Mouse (Mus musculus): ENCODE data around the gene Entpd6. TPM values are rescaled to one million over a fixed set of nuclear protein-coding genes. Genes with fewer than 3 reads are reported as not detected.

Gene Entpd6
- polyA plus RNA-seq, 1 experiment, result 34.6 TPM

DNA sequence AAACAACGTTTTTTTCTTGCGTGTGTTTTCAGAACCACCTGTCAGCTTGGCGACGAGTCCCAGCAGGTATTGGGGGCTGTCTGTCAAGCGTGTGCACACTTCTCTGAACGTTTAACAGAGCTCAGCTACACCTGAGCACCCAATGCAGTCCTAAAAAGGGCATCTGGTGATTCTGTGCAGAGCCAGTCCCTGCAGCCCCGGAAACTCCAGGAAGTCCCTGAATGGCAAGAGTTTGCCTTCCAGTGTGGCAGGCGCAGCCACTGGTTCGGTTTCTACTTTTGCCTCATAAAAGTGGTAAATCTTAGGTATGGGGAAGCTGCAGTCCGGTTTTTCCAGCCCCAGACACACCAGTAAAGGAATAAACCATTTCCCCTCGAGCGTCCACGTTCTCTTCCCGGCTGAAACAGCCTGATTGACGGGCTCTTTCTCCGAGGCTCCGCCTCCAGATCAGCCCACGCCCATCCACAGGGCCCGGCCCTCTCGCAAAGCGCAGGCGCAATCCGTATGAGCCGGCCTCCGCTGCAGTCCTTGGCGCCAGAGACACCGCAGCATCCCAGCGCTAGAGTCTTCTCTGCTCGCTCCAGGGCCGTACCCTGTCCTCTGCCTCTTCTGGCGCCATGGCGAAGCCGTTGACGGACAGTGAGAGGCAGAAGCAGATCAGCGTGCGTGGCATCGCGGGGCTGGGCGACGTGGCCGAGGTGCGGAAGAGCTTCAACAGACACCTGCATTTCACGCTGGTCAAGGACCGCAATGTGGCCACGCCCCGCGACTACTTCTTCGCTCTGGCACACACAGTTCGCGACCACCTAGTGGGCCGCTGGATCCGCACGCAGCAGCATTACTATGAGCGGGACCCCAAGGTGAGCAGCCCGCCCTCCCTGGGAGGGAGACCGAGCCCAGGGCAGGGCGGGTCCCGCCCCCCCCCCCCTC is 37.7 kb downstream of the Entpd6 start, which contains the start of gene Pygb:
Gene Pygb, plus strand, starts transcription at position 485 of the 930 bp plus-strand sequence.
- WGBS, result under 1% methylated on average over 58 of the region's 58 CpGs
- DNase-seq (ENCODE audit: low read depth, low spot score), result peak; percentile 73

- WGBS, result under 1% methylated on average over 23 of the region's 23 CpGs
These were observed 38.5 kb downstream of the Entpd6 start for GRCm38 (mm10) chr2:150787234-150787771.

DNA sequence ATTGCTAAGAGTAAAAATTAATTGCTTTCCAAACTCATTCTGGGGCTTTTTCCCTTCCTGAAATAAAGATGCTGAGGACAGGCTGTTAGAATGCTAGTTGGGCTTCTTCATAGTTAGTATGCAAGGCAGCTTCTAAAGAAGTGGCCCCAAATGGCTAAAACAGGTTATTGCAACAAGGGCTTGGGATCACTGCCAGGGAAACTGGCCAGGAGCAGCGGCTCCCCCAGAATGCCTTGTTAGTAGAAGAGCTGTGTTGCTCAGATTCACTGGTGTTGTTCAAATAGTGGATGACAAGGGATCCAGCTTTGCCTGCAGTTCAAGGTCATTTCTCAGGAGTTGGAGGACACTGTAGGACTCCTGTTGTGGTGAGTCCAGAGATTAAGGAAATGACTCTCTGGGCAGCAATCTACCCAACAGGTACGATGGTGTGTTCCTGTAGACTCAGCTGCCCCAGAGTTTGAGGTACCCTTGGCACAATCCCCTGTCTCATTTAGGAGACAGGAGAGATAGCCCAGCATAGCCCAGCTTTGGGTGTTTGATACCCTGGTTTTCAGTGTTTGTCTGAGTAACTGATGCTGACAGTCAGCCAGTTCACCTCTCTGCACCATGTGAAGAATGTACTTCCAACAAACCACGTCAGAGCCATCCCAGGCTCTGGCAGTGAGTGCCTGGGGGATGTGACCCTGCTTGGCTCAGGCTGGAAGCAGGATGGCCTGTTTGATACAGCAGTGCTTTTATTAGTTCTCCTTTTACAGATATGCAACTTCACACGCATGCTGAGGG is 40.1 kb downstream of the Entpd6 start:
- no peak for DNase-seq (ENCODE audit: low read depth, low spot score)

More at GRCm38 (mm10) chr2:150787234-150787771, 38.5 kb downstream of the Entpd6 start:
- no peak for DNase-seq (ENCODE audit: low read depth, low spot score)

GRCm38 (mm10) chr2:150793320-150793719 is 44.5 kb downstream of the Entpd6 start:
- WGBS, result 62% methylated on average over 4 of the region's 4 CpGs
- DNase-seq (ENCODE audit: low read depth, low spot score), result no peak

More for the DNA sequence above, 40.1 kb downstream of the Entpd6 start:
- 32% methylated on average over 4 of the region's 4 CpGs for WGBS

GRCm38 (mm10) chr2:150798084-150798483 is 49.2 kb downstream of the Entpd6 start:
- WGBS, result 35% methylated on average over 7 of the region's 7 CpGs
- DNase-seq (ENCODE audit: low read depth, low spot score), result no peak

GRCm38 (mm10) chr2:150800616-150801015 is 51.8 kb downstream of the Entpd6 start:
- no peak for DNase-seq (ENCODE audit: low read depth, low spot score)
- WGBS, result 45% methylated on average over 5 of the region's 5 CpGs

DNA sequence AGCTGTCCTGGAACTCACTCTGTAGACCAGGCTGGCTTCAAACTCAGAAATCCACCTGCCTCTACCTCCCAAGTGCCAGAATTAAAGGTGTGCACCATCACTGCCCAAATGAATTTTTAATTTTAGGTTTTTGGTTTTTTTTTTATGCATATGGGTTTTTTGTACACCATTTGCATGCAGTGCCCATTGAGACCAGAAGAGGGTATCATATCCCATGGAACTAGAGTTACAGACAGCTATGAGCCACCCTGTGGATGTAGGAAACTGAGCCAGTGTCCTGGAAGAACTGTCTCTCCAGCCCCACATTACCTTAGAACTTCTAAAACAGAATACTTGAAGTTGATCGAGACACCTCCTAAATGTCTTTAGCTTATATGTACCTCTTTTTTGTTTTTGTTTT is 54.2 kb downstream of the Entpd6 start:
- DNase-seq (ENCODE audit: low read depth, low spot score), result no peak
- WGBS, result 91% methylated on average over 1 of the region's 1 CpGs

DNA sequence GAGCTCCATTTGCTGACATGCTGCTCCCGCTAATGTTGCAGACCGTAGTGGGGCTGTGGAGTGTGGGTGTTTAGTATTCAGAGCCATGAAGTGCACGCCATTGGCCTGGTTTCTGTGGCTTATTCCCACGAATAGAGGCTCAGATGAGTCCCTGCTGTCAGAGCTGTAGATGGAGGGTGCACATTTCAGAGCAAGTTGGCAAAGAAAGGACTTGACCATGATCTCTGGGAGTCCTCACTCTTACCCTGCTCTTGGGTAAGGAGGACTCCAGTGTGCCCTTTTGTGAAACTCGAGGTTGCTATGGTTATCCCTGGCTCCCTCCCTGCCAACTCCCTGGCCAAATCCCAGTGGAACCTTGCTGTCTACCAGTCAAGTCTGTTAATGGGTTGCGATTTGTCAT is 59.5 kb downstream of the Entpd6 start:
- 88% methylated on average over 6 of the region's 6 CpGs for WGBS

GRCm38 (mm10) chr2:150808812-150809211 is 60.0 kb downstream of the Entpd6 start:
- WGBS, result 93% methylated on average over 6 of the region's 6 CpGs
- no peak for DNase-seq (ENCODE audit: low read depth, low spot score)

More for the DNA sequence above, 59.5 kb downstream of the Entpd6 start:
- DNase-seq (ENCODE audit: low read depth, low spot score), result no peak

- DNase-seq (ENCODE audit: low read depth, low spot score), result no peak
- 51% methylated on average over 5 of the region's 5 CpGs for WGBS
These were observed 61.8 kb downstream of the Entpd6 start for GRCm38 (mm10) chr2:150810603-150811002.

DNA sequence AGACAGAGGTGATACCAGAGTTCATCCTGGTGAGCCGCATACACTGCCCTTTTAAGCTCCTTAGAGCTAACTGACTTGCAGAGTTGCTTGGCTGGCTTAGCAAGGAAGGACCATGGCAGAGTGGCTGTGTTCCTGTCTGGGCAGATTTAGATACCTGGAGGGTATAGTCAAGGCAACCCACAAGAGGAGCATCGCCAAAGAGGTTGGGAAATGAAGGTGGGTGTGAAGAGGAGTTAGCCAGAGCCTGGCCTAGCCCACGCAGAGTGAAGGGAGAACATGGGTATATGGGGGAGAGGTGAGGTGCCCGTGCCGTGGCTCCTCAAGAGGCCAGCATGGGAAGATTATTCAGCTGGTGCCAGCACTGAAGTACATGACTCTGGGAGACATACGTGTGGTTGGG is 64.0 kb downstream of the Entpd6 start:
- 94% methylated on average over 6 of the region's 6 CpGs for WGBS
- no peak for DNase-seq (ENCODE audit: low read depth, low spot score)

DNA sequence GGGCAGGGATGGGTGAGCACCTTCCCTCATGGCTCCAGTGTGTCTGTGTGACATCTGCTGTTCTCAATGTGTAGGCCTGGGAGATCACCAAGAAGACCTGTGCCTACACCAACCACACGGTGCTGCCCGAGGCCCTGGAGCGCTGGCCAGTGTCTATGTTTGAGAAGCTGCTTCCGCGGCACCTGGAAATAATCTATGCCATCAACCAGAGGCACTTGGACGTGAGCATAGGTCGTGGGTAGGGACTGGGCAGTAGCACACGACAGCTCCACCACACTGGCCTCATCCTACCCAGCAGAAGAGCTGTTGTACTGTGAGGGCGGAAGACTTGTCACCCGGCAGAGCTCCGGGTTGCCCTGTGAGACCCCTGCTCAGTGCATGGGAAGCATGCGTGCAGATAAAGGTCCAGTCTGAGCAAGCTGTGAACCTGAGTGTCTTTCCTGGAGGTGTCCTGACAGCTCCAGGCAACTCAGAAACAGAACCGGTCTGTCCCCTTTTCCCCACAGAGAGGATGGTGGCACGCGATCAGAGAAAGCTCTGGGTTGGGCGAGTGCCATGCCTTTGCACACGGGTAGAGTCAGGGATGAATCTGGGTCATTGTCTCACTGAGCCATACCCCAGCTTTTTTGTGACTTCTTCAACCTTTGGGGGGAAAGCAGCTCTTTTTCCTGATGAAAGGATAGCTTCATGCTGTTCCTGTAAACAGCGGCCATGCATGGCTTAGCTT is 68.0 kb downstream of the Entpd6 start:
- no peak for DNase-seq (ENCODE audit: low read depth, low spot score)
- 90% methylated on average over 18 of the region's 18 CpGs for WGBS

GRCm38 (mm10) chr2:150818742-150819141 is 69.9 kb downstream of the Entpd6 start:
- DNase-seq (ENCODE audit: low read depth, low spot score), result no peak
- 83% methylated on average over 8 of the region's 8 CpGs for WGBS

DNA sequence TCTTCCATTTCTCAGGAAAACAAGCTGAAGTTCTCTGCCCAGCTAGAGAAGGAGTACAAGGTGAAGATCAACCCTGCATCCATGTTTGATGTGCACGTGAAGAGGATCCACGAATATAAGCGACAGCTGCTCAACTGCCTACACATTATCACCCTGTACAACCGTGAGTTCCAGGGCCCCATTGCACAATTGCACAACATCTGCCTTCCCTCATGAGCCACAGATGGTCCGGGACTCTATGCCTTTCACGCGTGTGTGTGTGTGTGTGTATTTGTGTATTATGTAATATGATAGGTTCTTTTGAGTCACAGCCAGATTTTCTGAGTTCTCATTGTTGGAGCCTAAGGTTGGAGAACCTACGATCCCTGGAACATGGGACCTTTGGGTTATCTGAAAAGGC is 71.9 kb downstream of the Entpd6 start:
- 75% methylated on average over 8 of the region's 8 CpGs for WGBS
- DNase-seq (ENCODE audit: low read depth, low spot score), result no peak

Other genes starting within 250 kb of the Entpd6 start
- 5.6 and 7.1 TPM in 2 replicates for gene Cst7, start 178.6 kb upstream of the Entpd6 start, polyA plus RNA-seq (2012; rRNA removed)
- gene Apmap, start 140.5 kb upstream of the Entpd6 start, polyA plus RNA-seq (2012; rRNA removed), result 56.1 and 59.0 TPM in 2 replicates
- gene Acss1, start 80.5 kb upstream of the Entpd6 start, polyA plus RNA-seq (2012; rRNA removed), result 51.6 and 67.6 TPM in 2 replicates
- not detected in 2 replicates for gene Vsx1, start 59.7 kb upstream of the Entpd6 start, polyA plus RNA-seq (2012; rRNA removed)
- 39.4 and 42.2 TPM in 2 replicates for gene Pygb, start 37.7 kb downstream of the Entpd6 start, polyA plus RNA-seq (2012; rRNA removed)
- gene Abhd12, start 155.7 kb downstream of the Entpd6 start, polyA plus RNA-seq (2012; rRNA removed), result 83.1 and 106 TPM in 2 replicates
- gene Gins1, start 156.4 kb downstream of the Entpd6 start, polyA plus RNA-seq (2012; rRNA removed), result 4.3 and 5.4 TPM in 2 replicates

Measured in large intestine, adult 2 months (tissue).